Mouse (Mus musculus): ENCODE measurements around the gene Ptges3.
A peak's percentile ranks its signal among the peaks of the same experiment; 100 is the strongest.
"Not testable (repeated sequence)": the region's sequence is repeated elsewhere in the genome, so short reads cannot be mapped to it uniquely, and the experiment has no call there.

Gene Ptges3

GRCm38 (mm10) chr10:128058601-128059151, at the start of gene Ptges3:
Gene Ptges3, plus strand, starts transcription at chr10:128058954.
- DNase-seq (ENCODE audit: low spot score in 2 of 2): peak; percentile 95 to 97

DNA sequence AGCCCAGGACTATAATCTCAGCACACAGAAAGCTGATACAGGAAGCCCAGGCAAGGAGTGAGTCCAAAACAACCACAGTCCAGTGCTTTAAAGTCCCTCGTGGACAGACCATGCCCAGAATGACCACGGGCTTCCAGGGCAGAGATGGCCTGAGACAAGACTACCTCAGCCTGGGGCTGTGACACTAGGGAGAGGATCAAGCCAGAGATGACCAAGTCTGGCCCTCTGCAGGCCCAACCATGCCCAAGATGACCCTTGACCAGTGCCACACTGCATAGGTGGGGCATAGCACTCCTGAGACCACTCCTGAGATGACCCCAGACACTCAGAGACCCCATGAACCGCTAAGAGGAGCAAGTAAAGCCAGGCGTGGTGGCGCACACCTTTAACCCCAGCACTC, 49.0 kb upstream of the Ptges3 start:
- no peak for DNase-seq (ENCODE audit: low spot score in 2 of 2)

GRCm38 (mm10) chr10:128015068-128015934, 43.5 kb upstream of the Ptges3 start, which contains the start of gene Prim1:
Gene Prim1, plus strand, starts transcription at chr10:128015168.
- DNase-seq (ENCODE audit: low spot score in 2 of 2): peak; percentile 79 to 89

- DNase-seq (ENCODE audit: low spot score in 2 of 2): no peak
These were observed 36.6 kb upstream of the Ptges3 start for GRCm38 (mm10) chr10:128022196-128022595.

DNA sequence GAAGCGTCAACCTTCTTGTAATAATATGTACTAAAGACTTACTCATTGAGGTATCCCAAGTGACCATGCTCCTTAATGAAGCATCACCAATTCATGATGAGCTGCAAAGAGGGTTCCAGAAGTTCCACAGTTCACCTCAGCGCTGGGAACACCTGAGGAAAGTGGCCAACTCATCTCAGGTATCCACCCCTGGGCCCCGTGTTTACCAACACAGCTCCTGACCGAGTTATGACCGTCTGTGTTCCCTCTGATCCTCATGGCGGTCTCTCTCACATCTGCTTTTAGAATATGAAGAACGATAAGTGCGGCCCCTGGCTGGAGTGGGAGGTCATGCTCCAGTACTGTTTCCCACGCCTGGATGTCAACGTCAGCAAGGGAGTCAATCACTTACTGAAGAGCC, 35.3 kb upstream of the Ptges3 start:
- no peak for DNase-seq (ENCODE audit: low spot score in 2 of 2)

DNA sequence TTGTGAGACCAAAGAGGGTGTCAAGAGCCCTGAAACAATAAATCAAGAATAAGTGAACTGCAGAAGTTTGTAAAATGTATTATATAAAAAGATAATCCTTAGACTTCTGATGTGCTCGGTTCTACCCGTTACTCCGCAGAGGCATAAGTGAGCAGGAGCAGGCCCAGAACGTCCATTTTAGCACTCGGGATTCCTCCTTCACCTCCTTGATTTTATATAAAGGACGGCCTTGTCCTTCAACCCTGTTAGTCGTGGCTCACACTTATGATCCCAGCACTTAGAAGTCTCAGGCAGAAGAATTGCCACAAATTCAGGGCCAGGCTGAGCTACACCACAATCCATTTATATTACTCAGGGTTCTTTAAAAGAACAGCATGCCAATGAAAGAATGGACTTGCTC, 28.8 kb upstream of the Ptges3 start:
- DNase-seq (ENCODE audit: low spot score in 2 of 2): no peak

DNA sequence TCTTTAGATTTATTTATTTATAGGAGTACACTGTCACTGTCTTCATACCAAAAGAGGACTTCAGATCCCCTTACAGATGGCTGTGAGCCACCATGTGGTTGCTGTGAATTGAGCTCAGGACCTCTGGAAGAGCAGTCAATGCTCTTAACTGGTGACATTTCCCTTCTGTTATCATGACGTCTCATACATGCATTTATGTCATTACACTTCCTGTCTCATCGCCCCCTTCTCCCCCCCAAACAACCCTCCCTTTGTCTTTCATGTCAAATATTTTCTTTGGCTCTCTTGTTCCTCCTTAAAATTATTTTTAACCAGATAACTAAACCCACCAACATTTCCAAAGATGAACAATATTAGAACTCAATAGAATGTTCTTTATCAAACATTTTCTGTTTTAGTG, 27.9 kb upstream of the Ptges3 start:
- DNase-seq (ENCODE audit: low spot score in 2 of 2): no peak

DNA sequence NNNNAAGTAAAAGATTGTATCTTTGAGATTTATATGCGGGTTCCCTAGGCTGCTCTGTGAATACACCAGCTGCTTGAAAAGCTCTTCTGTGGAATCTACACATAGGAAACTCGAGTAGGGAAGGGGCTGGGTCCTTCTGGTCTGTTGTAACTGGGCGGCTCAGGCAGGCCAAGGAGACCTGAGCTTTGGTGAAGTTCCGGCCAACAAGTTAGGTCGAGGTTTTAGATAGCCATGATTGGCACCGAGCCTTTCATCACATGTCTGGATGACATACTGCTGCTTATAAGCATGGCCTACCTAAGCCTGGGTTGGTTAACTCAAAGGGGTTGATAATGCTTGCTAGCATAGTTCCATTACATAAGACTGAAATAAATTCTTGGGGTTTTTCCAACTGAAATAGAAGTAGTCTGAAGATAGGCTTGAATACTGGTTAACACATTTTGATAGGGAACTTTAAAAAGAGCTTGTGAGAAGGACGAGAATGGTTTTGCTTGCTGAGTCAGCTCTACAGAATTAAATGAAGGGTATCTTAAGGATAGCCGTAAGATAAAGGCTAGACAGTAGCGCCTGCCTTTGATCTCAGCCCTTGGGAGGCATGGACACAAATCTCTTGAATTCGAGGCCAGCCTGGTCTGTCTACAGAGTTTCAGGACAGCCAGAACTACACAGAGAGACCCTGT, 21.9 kb upstream of the Ptges3 start:
- peak; percentile 37 to 48 for DNase-seq (ENCODE audit: low spot score in 2 of 2)

GRCm38 (mm10) chr10:128037921-128038320, 20.8 kb upstream of the Ptges3 start:
- no peak for DNase-seq (ENCODE audit: low spot score in 2 of 2)

GRCm38 (mm10) chr10:128039167-128039566, 19.6 kb upstream of the Ptges3 start:
- peak in 1 of 2 experiments; percentile 35 for DNase-seq (ENCODE audit: low spot score in 2 of 2)

DNA sequence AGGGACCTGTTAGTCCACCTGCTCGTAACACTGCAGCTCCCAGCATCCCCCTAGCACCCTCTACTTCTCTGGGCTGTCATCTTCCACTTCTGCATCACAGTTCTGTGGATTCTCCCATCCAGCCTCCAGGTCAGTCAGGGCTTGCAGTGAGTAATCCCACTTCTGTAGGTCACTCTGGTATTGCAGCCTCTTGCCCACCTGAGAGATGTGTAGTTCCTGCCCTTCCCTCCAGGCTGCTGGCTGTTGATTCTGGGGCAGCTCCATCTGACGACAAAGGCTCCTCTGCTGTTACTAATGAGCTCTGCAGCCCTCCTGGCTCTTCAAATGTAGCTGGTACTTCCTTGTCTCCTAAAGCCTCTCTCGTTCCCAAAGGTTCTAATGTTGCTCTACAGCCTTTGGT, 18.9 kb upstream of the Ptges3 start:
- no peak for DNase-seq (ENCODE audit: low spot score in 2 of 2)

GRCm38 (mm10) chr10:128040293-128040692, 18.5 kb upstream of the Ptges3 start:
- no peak for DNase-seq (ENCODE audit: low spot score in 2 of 2)

DNA sequence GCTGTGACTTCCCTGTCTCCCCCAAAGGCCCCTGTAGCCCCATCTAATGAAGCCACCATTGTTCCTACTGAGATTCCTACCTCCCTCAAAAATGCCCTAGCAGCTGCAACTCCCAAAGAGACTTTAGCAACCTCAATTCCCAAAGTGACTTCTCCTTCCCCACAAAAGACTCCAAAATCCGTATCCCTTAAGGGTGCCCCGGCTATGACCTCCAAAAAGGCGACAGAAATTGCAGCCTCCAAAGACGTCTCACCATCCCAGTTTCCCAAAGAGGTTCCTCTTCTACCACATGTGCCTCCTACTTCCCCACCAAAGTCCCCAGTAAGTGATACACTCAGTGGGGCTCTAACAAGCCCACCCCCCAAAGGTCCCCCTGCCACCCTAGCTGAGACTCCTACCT, 17.1 kb upstream of the Ptges3 start:
- DNase-seq (ENCODE audit: low spot score in 2 of 2): no peak

GRCm38 (mm10) chr10:128042466-128042865, 16.3 kb upstream of the Ptges3 start:
- no peak for DNase-seq (ENCODE audit: low spot score in 2 of 2)

DNA sequence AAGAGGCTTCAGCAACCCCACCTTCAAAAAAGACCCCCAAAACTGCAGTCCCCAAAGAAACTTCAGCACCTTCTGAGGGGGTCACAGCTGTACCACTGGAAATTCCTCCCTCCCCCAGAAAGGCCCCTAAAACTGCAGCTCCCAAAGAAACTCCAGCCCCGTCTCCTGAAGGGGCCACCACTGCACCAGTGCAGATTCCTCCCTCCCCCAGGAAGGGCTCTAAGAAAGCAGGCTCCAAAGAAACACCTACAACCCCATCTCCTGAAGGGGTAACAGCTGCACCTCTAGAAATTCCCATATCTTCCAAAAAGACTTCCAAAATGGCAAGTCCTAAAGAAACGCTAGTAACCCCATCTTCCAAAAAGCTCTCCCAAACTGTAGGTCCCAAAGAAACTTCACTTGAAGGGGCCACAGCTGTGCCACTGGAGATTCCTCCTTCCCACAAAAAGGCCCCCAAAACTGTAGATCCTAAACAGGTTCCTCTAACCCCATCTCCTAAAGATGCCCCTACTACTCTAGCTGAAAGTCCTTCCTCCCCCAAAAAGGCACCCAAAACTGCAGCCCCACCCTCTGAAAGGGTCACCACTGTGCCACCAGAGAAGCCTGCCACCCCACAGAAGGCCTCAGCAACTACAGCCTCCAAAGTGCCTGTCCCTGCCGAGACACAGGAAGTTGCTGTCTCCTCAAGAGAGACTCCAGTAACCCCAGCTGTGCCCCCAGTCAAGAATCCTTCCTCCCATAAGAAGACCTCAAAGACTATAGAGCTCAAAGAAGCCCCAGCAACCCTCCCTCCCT, 15.5 kb upstream of the Ptges3 start:
- no peak for DNase-seq (ENCODE audit: low spot score in 2 of 2)

DNA sequence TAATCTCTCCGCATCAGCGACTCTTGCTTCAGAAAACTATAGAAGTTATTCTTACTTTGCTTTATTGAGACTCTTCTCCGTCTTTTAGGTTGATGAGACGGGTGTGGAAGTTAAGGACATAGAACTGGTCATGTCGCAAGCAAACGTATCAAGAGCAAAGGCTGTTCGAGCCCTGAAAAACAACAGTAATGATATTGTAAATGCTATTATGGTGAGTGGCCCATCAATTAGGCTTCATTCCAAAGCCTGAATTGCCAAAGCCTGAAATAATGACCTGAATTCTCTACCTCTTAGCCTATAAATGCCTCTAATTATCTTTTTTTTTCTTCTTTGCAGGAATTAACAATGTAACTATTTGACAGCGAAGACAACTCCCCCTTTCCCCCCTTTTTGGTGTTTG, 10.6 kb upstream of the Ptges3 start:
- DNase-seq (ENCODE audit: low spot score in 2 of 2): no peak

DNA sequence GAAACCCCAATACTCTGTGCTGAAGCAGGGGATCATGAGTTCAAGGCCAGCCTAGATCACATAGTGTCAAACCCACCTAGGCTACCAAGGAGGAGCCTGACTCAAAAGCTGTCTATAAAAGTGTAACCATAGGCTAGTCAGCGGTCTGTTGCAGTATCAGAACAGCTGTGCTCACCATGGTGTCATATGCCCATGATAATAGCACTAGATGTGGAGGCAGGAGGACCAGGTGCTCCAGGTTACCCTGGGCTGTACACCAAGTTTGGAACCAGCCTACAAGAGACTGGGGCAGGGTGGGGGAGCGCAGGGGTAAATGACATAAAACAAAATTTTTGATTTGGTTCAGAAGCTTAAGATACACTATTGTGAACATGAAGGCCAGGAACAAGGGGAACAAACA, 9.0 kb upstream of the Ptges3 start:
- DNase-seq (ENCODE audit: low spot score in 2 of 2): no peak

DNA sequence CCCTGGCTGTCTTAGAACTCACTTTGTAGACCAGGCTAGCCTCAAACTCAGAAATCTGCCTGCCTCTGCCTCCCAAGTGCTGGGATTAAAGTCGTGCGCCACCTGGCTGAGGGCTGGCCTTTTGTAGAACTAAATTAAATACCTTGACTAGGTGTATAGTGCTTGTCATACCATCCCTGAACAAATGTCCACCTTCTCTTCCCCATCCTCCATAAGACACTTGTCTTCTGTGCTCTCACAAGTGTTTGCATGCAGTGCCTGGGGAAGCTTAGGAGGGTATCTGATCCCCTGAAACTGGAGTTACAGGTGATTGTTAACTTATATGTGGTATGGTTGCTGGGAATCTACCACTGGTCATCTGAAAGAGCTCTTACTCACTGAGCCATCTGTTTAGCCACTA, 8.4 kb upstream of the Ptges3 start:
- DNase-seq (ENCODE audit: low spot score in 2 of 2): no peak

GRCm38 (mm10) chr10:128051589-128051988, 7.2 kb upstream of the Ptges3 start:
- DNase-seq (ENCODE audit: low spot score in 2 of 2): no peak

GRCm38 (mm10) chr10:128052136-128052535, 6.6 kb upstream of the Ptges3 start:
- not testable (repeated sequence) for DNase-seq (ENCODE audit: low spot score in 2 of 2)

GRCm38 (mm10) chr10:128053001-128053400, 5.8 kb upstream of the Ptges3 start:
- no peak for DNase-seq (ENCODE audit: low spot score in 2 of 2)

GRCm38 (mm10) chr10:128058184-128058583, 570 bp upstream of the Ptges3 start:
- DNase-seq (ENCODE audit: low spot score in 2 of 2): no peak
